Mouse (Mus musculus) heart, embryonic 10.5 days (tissue): ENCODE data around the gene Cyp2j9. TPM values are rescaled to one million over a fixed set of nuclear protein-coding genes. Genes with fewer than 3 reads are reported as not detected.

ENCODE experiments used
- DNase-seq: peaks from one replicate; pipeline ENCODE4 v3.0.0-alpha.2; 2017; ENCODE audit warnings: low spot score
- H3K27ac ChIP-seq: fragments of 300-500 bp; sonication (generic); 2 replicates; pipeline ENCODE4 v1.5.1; 2016; ENCODE audit warnings: mild to moderate bottlenecking
- H3K27me3 ChIP-seq: fragments of 300-500 bp; sonication (generic); 2 replicates; pipeline ENCODE4 v1.6.1; 2016; ENCODE audit warnings: mild to moderate bottlenecking; ENCODE audit not compliant: poor library complexity, insufficient read depth, severe bottlenecking
- H3K36me3 ChIP-seq: fragments of 300-500 bp; sonication (generic); 2 replicates; pipeline ENCODE4 v1.6.1; 2016; ENCODE audit warnings: mild to moderate bottlenecking, moderate library complexity
- H3K4me1 ChIP-seq: fragments of 300-500 bp; sonication (generic); 2 replicates; pipeline ENCODE4 v1.6.1; 2016; ENCODE audit warnings: mild to moderate bottlenecking
- H3K4me3 ChIP-seq: fragments of 300-500 bp; sonication (generic); 2 replicates; pipeline ENCODE4 v1.5.1; 2016; ENCODE audit warnings: mild to moderate bottlenecking, moderate library complexity
- H3K9me3 ChIP-seq: fragments of 300-500 bp; sonication (generic); 2 replicates; pipeline ENCODE4 v1.6.1; 2016; ENCODE audit warnings: mild to moderate bottlenecking, moderate library complexity
- WGBS: fragments of 180-500 bp; shearing (Covaris S2); methylation state at CpG from one replicate; pipeline ENCODE4 v1.1.7; 2016; 5-methylcytosine and 5-hydroxymethylcytosine counted together
- polyA plus RNA-seq: library from polyadenylated mRNA; unstranded; fragments of >200 nt; fragmentation: Nextera tagmentation; extraction: Ambion mirVana; gene quantifications from 2 replicates; pipeline ENCODE4 v1.2.1, GENCODE M21; 2016

The Cyp2j9 gene
- polyA plus RNA-seq, 1 experiment from 2014 or later = 0.30 TPM

- Histone ChIP-seq H3K27ac (no peak overlapping the region), H3K4me1 (no peaks in the 10 kb centered on the region), H3K36me3 (no peaks in the 10 kb centered on the region), H3K27me3 (no peaks in the 10 kb centered on the region), H3K4me3 (no peak overlapping the region), H3K9me3 (no peaks in the 10 kb centered on the region)
- no peak for DNase-seq
- WGBS = 48% methylated on average over 1 of the region's 1 CpGs
Observed at GRCm38 (mm10) chr4:96545976-96546375, 45.4 kb downstream of the Cyp2j9 start.

DNA sequence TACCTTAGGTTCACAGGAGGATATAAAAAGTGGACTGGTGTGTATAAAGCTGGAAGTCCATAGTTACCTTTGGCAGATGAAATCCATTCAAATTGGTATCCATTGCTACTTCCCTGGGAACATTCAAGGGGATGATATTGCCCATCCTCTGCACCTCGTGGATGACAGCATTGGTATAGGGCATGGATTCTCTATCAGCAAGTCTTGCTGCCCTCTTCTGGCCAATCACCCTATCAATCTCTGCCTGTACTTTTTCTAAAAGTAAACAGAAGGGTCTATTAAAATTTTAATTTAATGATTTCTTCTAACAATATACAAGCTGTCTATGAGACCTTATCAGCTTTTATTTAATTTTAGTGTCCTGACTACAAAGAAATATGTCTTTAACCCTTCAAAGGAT, 65.6 kb downstream of the Cyp2j9 start:
- no peak overlapping the region for H3K27ac ChIP-seq
- 35% methylated on average over 1 of the region's 1 CpGs for WGBS
- H3K36me3 ChIP-seq = peaks cover 3% of the 10 kb centered on the region; the same call in 1 of the 2 replicates
- H3K9me3 ChIP-seq = no peaks in the 10 kb centered on the region
- H3K27me3 ChIP-seq = no peaks in the 10 kb centered on the region
- DNase-seq = no peak
- H3K4me1 ChIP-seq = no peaks in the 10 kb centered on the region
- no peak overlapping the region for H3K4me3 ChIP-seq

DNA sequence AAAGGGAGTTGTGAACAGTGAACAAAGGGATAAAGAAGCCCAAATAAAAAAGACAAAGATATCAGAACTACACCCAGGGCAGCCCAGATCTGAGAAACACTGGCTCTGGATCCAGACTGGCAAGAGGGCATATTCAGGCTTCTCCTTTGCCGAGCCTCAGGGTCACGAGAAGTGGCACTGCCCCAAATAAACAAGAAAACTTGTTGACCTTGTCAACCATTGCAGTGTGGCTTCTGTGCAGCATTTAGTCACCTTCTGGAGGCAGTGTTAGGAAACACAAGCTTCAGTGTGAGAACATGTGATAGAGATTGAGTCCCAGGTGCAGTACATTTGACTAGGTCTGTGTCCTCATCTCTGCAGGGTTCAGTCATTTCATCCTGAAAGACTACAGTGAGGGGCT, 69.1 kb downstream of the Cyp2j9 start:
- H3K27ac ChIP-seq = no peak overlapping the region
- no peaks in the 10 kb centered on the region for H3K27me3 ChIP-seq
- no peaks in the 10 kb centered on the region for H3K4me1 ChIP-seq
- no peak overlapping the region for H3K4me3 ChIP-seq
- 87% methylated on average over 2 of the region's 2 CpGs for WGBS
- no peaks in the 10 kb centered on the region for H3K9me3 ChIP-seq
- 0 out of 2 replicates have a peak, but pooled peaks cover 3% of the 10 kb centered on the region for H3K36me3 ChIP-seq
- DNase-seq = no peak

Other genes starting within 250 kb of the Cyp2j9 start
- not detected in 2 replicates for gene Cyp2j11, start 242.9 kb downstream of the Cyp2j9 start, polyA plus RNA-seq
- gene Cyp2j8, start 84.2 kb downstream of the Cyp2j9 start, polyA plus RNA-seq = not detected in 2 replicates
- 4.0 and 4.3 TPM in 2 replicates for gene Cyp2j6, start 37.9 kb downstream of the Cyp2j9 start, polyA plus RNA-seq
- gene Cyp2j5, start 72.6 kb upstream of the Cyp2j9 start, polyA plus RNA-seq = not detected in 2 replicates
- not detected in 2 replicates for gene Gm12695, start 193.6 kb upstream of the Cyp2j9 start, polyA plus RNA-seq